Mouse (Mus musculus) CH12.LX (cell line): ENCODE measurements around the gene Mier1. TPM values are rescaled to one million over a fixed set of nuclear protein-coding genes. Genes with fewer than 3 reads are reported as not detected.
A peak's percentile ranks its signal among the peaks of the same experiment; 100 is the strongest.

ENCODE experiments used
- DNase-seq: peaks from one replicate; pipeline ENCODE4 v3.0.0-alpha.2; 2013; ENCODE audit errors: extremely low read depth
- H3K27ac ChIP-seq: 2 replicates; pipeline ENCODE4 v1.5.1; 2012; ENCODE audit warnings: low read depth, mild to moderate bottlenecking, control low read depth, moderate library complexity; ENCODE audit not compliant: insufficient read depth
- H3K27me3 ChIP-seq: replicated peaks from 2 replicates; pipeline ENCODE3; 2012; ENCODE audit warnings: inconsistent platforms
- H3K36me3 ChIP-seq, 2 experiments: replicated peaks in 1 of 2; 2 replicates each; pipeline versions ENCODE3 to v1.6.1; 2012; ENCODE audit warnings: inconsistent platforms in 1 of 2, low read length in 1 of 2, mild to moderate bottlenecking in 1 of 2, mixed read lengths in 1 of 2, moderate library complexity in 1 of 2; ENCODE audit not compliant: control insufficient read depth in 1 of 2, insufficient read depth in 1 of 2
- H3K4me1 ChIP-seq, 2 experiments: 2 replicates each; pipeline ENCODE4 v1.6.1; 2012; ENCODE audit warnings: inconsistent platforms in 1 of 2, moderate library complexity in 1 of 2; ENCODE audit not compliant: insufficient read depth in 2 of 2, control insufficient read depth in 1 of 2
- H3K4me2 ChIP-seq: 2 replicates; pipeline ENCODE4 v1.6.1; 2012; ENCODE audit warnings: low read depth, mild to moderate bottlenecking, control low read depth; ENCODE audit not compliant: poor library complexity, insufficient read depth, severe bottlenecking
- H3K4me3 ChIP-seq, 3 experiments: fragments of 150-350 bp in 1 of 3; sonication (generic) in 1 of 3; replicated peaks in 1 of 3; 2 replicates each; pipeline versions ENCODE3 to v1.5.1; 2011 to 2012; ENCODE audit warnings: low read depth in 2 of 3, low read length in 2 of 3, mild to moderate bottlenecking in 2 of 3, moderate library complexity in 2 of 3, control low read depth in 1 of 3, improper control_type of control experiment in 1 of 3, inconsistent platforms in 1 of 3, mixed read lengths in 1 of 3; ENCODE audit not compliant: poor library complexity in 1 of 3
- H3K79me2 ChIP-seq: replicated peaks from 2 replicates; pipeline ENCODE4 v1.6.1; 2012; ENCODE audit warnings: mild to moderate bottlenecking, moderate library complexity; ENCODE audit not compliant: control insufficient read depth, poor library complexity, insufficient read depth, severe bottlenecking; ENCODE audit errors: extremely low read depth
- H3K9ac ChIP-seq: 2 replicates; pipeline ENCODE4 v1.6.1; 2012; ENCODE audit warnings: low read depth, mild to moderate bottlenecking, control low read depth, moderate library complexity; ENCODE audit not compliant: insufficient read depth
- H3K9me3 ChIP-seq: replicated peaks from 2 replicates; pipeline ENCODE3; 2012; ENCODE audit warnings: low read length, inconsistent platforms, mixed read lengths
- CTCF ChIP-seq, 2 experiments: IDR thresholded peaks in 1 of 2; conservative IDR thresholded peaks in 1 of 2; 2 replicates each; pipeline ENCODE4 v1.5.1; 2011 to 2012; ENCODE audit warnings: low read depth in 2 of 2, low read length in 2 of 2, improper control_type of control experiment in 1 of 2, inconsistent platforms in 1 of 2, mild to moderate bottlenecking in 1 of 2, moderate library complexity in 1 of 2
- E2F4 ChIP-seq: IDR thresholded peaks from 2 replicates; pipeline ENCODE4 v1.6.1; 2011; ENCODE audit warnings: low read depth, low read length, improper control_type of control experiment; ENCODE audit not compliant: insufficient replicate concordance
- ELF1 ChIP-seq: IDR thresholded peaks from 2 replicates; pipeline ENCODE4 v1.6.1; 2014; ENCODE audit warnings: low read depth, mild to moderate bottlenecking, inconsistent platforms, low read length, improper control_type of control experiment
- ETS1 ChIP-seq: conservative IDR thresholded peaks from 2 replicates; pipeline ENCODE4 v1.6.1; 2012; ENCODE audit warnings: low read depth, mild to moderate bottlenecking, inconsistent platforms, low read length, improper control_type of control experiment, moderate library complexity
- JUN ChIP-seq: IDR thresholded peaks from 2 replicates; pipeline ENCODE4 v1.6.1; 2011; ENCODE audit warnings: low read depth, mild to moderate bottlenecking, low read length, improper control_type of control experiment, moderate library complexity; ENCODE audit not compliant: insufficient read depth
- MAZ ChIP-seq: IDR thresholded peaks from 2 replicates; pipeline ENCODE4 v1.6.1; 2012; ENCODE audit warnings: low read depth, mild to moderate bottlenecking, inconsistent platforms, low read length, improper control_type of control experiment, moderate library complexity
- MYC ChIP-seq: IDR thresholded peaks from 2 replicates; pipeline ENCODE4 v1.6.1; 2011; ENCODE audit warnings: low read depth, mild to moderate bottlenecking, improper control_type of control experiment, low read length
- NRF1 ChIP-seq: IDR thresholded peaks from 2 replicates; pipeline ENCODE4 v1.6.1; 2014; ENCODE audit warnings: low read depth, mild to moderate bottlenecking, inconsistent platforms, low read length, improper control_type of control experiment, moderate library complexity
- POLR2A ChIP-seq: IDR thresholded peaks from 2 replicates; pipeline ENCODE4 v1.6.1; 2011; ENCODE audit warnings: low read depth, mild to moderate bottlenecking, improper control_type of control experiment, low read length
- SMC3 ChIP-seq: IDR thresholded peaks from 2 replicates; pipeline ENCODE4 v1.6.1; 2011; ENCODE audit warnings: low read depth, low read length, improper control_type of control experiment
- UBTF ChIP-seq: IDR thresholded peaks from 2 replicates; pipeline ENCODE4 v1.6.1; 2012; ENCODE audit warnings: low read depth, mild to moderate bottlenecking, inconsistent platforms, low read length, improper control_type of control experiment, moderate library complexity
- USF1 ChIP-seq: IDR thresholded peaks from 2 replicates; pipeline ENCODE4 v1.6.1; 2014; ENCODE audit warnings: low read depth, mild to moderate bottlenecking, inconsistent platforms, low read length, improper control_type of control experiment
- ZC3H11A ChIP-seq: IDR thresholded peaks from 2 replicates; pipeline ENCODE4 v1.6.1; 2012; ENCODE audit warnings: low read depth, mild to moderate bottlenecking, inconsistent platforms, low read length, improper control_type of control experiment
- ZKSCAN1 ChIP-seq: IDR thresholded peaks from 2 replicates; pipeline ENCODE4 v1.6.1; 2012; ENCODE audit warnings: low read depth, inconsistent platforms, low read length, improper control_type of control experiment, borderline replicate concordance
- ZMIZ1 ChIP-seq: IDR thresholded peaks from 2 replicates; pipeline ENCODE4 v1.6.1; 2012; ENCODE audit warnings: low read depth, mild to moderate bottlenecking, inconsistent platforms, low read length, improper control_type of control experiment
- ZNF384 ChIP-seq: IDR thresholded peaks from 2 replicates; pipeline ENCODE4 v1.6.1; 2012; ENCODE audit warnings: low read depth, low read length, improper control_type of control experiment, inconsistent platforms
- dilution Hi-C: fragments of 300-500 bp; cut with MboI; formaldehyde crosslinking; loops from 2 replicates; pipeline ENCODE4 v1.14.3; 2020; ENCODE audit warnings: low sequenced_read_pairs; ENCODE audit not compliant: extremely low pct_unique_long_range_greater_than_20kb, extremely low pct_ligation_motif_present
- in situ Hi-C: fragments of 300-500 bp; cut with MboI; formaldehyde crosslinking; loops from 3 replicates; pipeline ENCODE4 v1.14.3; 2019; ENCODE audit warnings: low sequenced_read_pairs, low pct_ligation_motif_present, low pct_unique_long_range_greater_than_20kb, mixed read lengths
- polyA plus RNA-seq: library from polyadenylated mRNA; unstranded; fragments of >175 nt; gene quantifications from 2 replicates; pipeline ENCODE4 v1.2.1, GENCODE M21; 2012; ENCODE audit warnings: low read depth; ENCODE audit not compliant: insufficient read length
- total RNA-seq, 2 experiments: library from RNA; depleted of rRNA; stranded (reverse); fragments of 300-350 nt in 1 of 2; fragments of >200 nt in 1 of 2; gene quantifications; 2 replicates each; pipeline ENCODE4 v1.2.3; 2012 to 2014

The Mier1 gene
- total and polyA plus RNA-seq, 3 experiments = 22.5 to 35.0 (median 34.4) TPM

DNA sequence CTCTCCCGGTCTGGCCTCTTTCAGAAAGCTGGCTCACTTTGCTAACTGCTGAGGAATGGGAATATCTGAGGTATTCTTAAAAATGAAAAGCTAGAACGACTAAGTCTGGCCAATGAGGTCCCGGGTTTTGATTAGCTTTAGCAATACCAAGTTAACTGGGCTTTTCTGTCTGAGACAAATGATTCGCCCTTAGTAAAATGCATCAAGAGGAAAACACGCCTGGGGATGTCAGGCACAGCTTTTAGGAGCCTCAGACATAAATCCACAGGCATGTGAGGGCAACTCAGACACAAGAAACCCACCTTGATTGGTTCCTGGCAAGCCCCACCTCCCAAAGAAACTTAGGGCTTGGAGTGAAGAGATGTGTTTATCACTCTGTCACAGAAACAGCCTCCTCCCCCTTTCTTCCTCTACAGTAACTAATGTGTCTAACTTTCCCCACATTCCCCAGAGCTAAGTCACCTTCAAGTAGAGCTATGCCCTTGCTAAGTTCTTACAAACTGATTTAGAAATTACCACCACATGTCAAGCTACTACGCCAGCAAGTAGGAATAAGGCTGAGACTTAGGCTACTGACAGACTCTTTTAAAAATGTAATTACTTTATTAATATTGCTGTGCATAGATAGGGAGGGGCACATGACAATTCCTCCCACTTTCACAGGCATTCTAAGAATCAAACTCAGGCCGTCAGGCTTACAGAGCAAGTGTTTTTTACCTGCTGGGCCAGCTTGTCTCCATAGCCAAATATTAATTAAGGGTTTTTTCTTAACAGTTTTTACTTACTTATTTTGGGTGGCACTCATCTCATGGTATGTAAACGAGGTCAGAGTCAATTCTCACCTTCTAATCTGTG, 74.8 kb downstream of the Mier1 start:
- H3K27ac ChIP-seq = no peak overlapping the region
- no peak overlapping the region for H3K9ac ChIP-seq
- peaks cover 20 to 86% of the 10 kb centered on the region in 2 experiments for H3K36me3 ChIP-seq

GRCm38 (mm10) chr4:103192421-103192820, 78.2 kb downstream of the Mier1 start:
- H3K79me2 ChIP-seq = no peaks in the 10 kb centered on the region
- dilution Hi-C loops = no loop called here
- H3K9me3 ChIP-seq = peaks cover 5% of the 10 kb centered on the region
- H3K4me1 ChIP-seq = no peaks in the 10 kb centered on the region
- in situ Hi-C loops = no loop called here
- no peak overlapping the region for H3K4me3 ChIP-seq
- H3K27ac ChIP-seq = no peak overlapping the region
- DNase-seq = peak; percentile 9
- no peak overlapping the region for H3K4me2 ChIP-seq
- H3K36me3 ChIP-seq = peaks cover 31 to 90% of the 10 kb centered on the region in 2 experiments
- H3K9ac ChIP-seq = no peak overlapping the region
- H3K27me3 ChIP-seq = no peaks in the 10 kb centered on the region
- TF ChIP-seq SMC3 = no peak
- no peak for TF ChIP-seq ELF1
- TF ChIP-seq E2F4 = no peak
- no peak for TF ChIP-seq NRF1
- TF ChIP-seq ETS1 = no peak
- peak; percentile 24 to 29; a peak in 3 of 4 replicates for TF ChIP-seq CTCF (conservative IDR thresholded peaks at IDR 0.05 in 1 of 2, IDR thresholded peaks at IDR 0.05 in 1 of 2; ENCODE audit: low read depth in 2 of 2, low read length in 2 of 2)
- no peak for TF ChIP-seq UBTF
- TF ChIP-seq MAZ = no peak
- TF ChIP-seq, all 38 proteins: peak for 1

More for the DNA sequence above, 74.8 kb downstream of the Mier1 start:
- Histone ChIP-seq H3K9me3 (peaks cover 5% of the 10 kb centered on the region), H3K27me3 (no peaks in the 10 kb centered on the region), H3K4me2 (no peak overlapping the region), H3K4me3 (no peak overlapping the region), H3K79me2 (no peaks in the 10 kb centered on the region), H3K4me1 (no peaks in the 10 kb centered on the region)
- no peak for DNase-seq
- TF ChIP-seq UBTF = no peak
- TF ChIP-seq USF1 = no peak
- no peak for TF ChIP-seq ZKSCAN1
- no peak for TF ChIP-seq JUN
- TF ChIP-seq POLR2A = no peak
- dilution Hi-C loops = no loop called here
- in situ Hi-C loops = no loop called here

DNA sequence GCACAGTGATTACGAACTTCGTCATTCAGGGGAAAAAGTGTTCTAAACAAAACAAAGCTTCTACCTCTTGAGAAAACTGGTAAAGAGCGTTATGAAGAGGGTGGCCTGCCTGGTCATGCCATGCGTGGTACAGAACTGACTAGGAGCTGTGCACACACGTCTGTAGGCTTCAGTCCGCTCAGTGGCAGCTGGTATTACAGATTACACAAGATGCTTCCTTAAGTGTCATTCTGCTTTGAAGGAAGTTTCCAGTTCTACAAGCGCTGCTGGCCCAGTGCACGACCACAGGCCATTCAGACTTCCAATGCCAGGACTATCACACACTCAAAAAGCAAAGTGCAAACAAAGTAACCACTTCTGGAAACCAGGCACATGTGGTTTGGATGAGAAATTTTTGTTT, 83.2 kb downstream of the Mier1 start:
- H3K4me2 ChIP-seq = no peak overlapping the region
- DNase-seq = no peak
- peaks cover 39 to 88% of the 10 kb centered on the region in 2 experiments for H3K36me3 ChIP-seq
- H3K4me1 ChIP-seq = no peaks in the 10 kb centered on the region
- no peaks in the 10 kb centered on the region for H3K79me2 ChIP-seq
- no peak for TF ChIP-seq MYC
- TF ChIP-seq ZMIZ1 = no peak
- TF ChIP-seq E2F4 = no peak
- TF ChIP-seq UBTF = no peak
- TF ChIP-seq ZNF384 = no peak
- TF ChIP-seq ZC3H11A = no peak
- no peaks in the 10 kb centered on the region for H3K27me3 ChIP-seq
- H3K4me3 ChIP-seq = no peak overlapping the region
- dilution Hi-C loops (no loop called here), in situ Hi-C loops (no loop called here)
- peaks cover 5% of the 10 kb centered on the region for H3K9me3 ChIP-seq
- H3K9ac ChIP-seq = no peak overlapping the region
- no peak overlapping the region for H3K27ac ChIP-seq
